ENCODE assay signal across 8 mouse cellular contexts in genomic region chr10:79704970-79705360, GRCm38 (mm10). TPM values are rescaled to one million over a fixed set of nuclear protein-coding genes. Genes with fewer than 3 reads are reported as not detected.
A peak's percentile ranks its signal among the peaks of the same experiment; 100 is the strongest.
DNase-seq lines count a peak whose midpoint lies in the region; ATAC-seq and TF ChIP-seq lines count a peak whose summit lies in the region.

No protein-coding gene starts in this region.

- H3K79me2 ChIP-seq in myocyte (ENCODE audit: control insufficient read depth, insufficient read depth), result peaks cover 47% of the 10 kb centered on the region

- 6% methylated on average over 10 of the region's 10 CpGs for WGBS in embryonic facial prominence, embryonic 15.5 days
- 4% methylated on average over 10 of the region's 10 CpGs for whole genome bisulfite sequencing in intestine, embryonic 14.5 days

- H3K4me1 ChIP-seq in embryonic facial prominence, embryonic 15.5 days, result peaks cover 42% of the 10 kb centered on the region
- peaks cover 31% of the 10 kb centered on the region for H3K4me1 ChIP-seq in intestine, embryonic 14.5 days (replicated peaks; ENCODE audit: control insufficient read depth, insufficient read depth, low read length)

- H3K36me3 ChIP-seq in embryonic facial prominence, embryonic 15.5 days, result peaks cover 20% of the 10 kb centered on the region
- H3K36me3 ChIP-seq in intestine, embryonic 14.5 days (ENCODE audit: control insufficient read depth, insufficient read depth, low read length), result peaks cover 28% of the 10 kb centered on the region
- H3K36me3 ChIP-seq in myocyte (ENCODE audit: control insufficient read depth, insufficient read depth), result peaks cover 6% of the 10 kb centered on the region

- TF ChIP-seq CTCF in left cerebral cortex, adult 2 months (IDR thresholded peaks at IDR 0.05), result no peak

- ATAC-seq in embryonic facial prominence, embryonic 15.5 days (ENCODE audit: insufficient number of reproducible peaks, low FRiP score, low TSS enrichment, low read depth), result no peak
- ATAC-seq in intestine, embryonic 14.5 days (replicated peaks; ENCODE audit: low FRiP score, low TSS enrichment, low read depth), result no peak

- H3K9me3 ChIP-seq in embryonic facial prominence, embryonic 15.5 days (replicated peaks), result no peaks in the 10 kb centered on the region
- no peaks in the 10 kb centered on the region for H3K9me3 ChIP-seq in intestine, embryonic 14.5 days (ENCODE audit: control insufficient read depth, low read length)

- peak overlapping the region; percentile 66 for H3ac ChIP-seq in myocyte (ENCODE audit: control insufficient read depth, insufficient read length)

- peak overlapping the region; percentile 94 for H3K27ac ChIP-seq in left cerebral cortex, adult 2 months
- peak overlapping the region; percentile 81; the same call in 1 of the 2 replicates for H3K27ac ChIP-seq in embryonic facial prominence, embryonic 15.5 days (replicated peaks)
- H3K27ac ChIP-seq in intestine, embryonic 14.5 days (ENCODE audit: low read depth), result peak overlapping the region; percentile 75; the same call in 1 of the 2 replicates

- peak overlapping the region; percentile 97 for H3K4me3 ChIP-seq in left cerebral cortex, adult 2 months
- peak overlapping the region; percentile 83 for H3K4me3 ChIP-seq in embryonic facial prominence, embryonic 15.5 days (replicated peaks)
- H3K4me3 ChIP-seq in intestine, embryonic 14.5 days (ENCODE audit: low read depth, low read length), result peak overlapping the region; percentile 81
- peak overlapping the region; percentile 93 for H3K4me3 ChIP-seq in myocyte

- H3K9ac ChIP-seq in embryonic facial prominence, embryonic 15.5 days, result peak overlapping the region; percentile 99
- H3K9ac ChIP-seq in intestine, embryonic 14.5 days (ENCODE audit: low read length), result peak overlapping the region; percentile 94

- no peak for DNase-seq in left cerebral cortex, adult 2 months (ENCODE audit: extremely low spot score in 1 of 2, low spot score in 2 of 2)
- no peak for DNase-seq in left cerebral cortex, postnatal 25 days (ENCODE audit: low spot score in 2 of 2)
- DNase-seq in intestine, embryonic 14.5 days (ENCODE audit: low spot score), result no peak
- DNase-seq in left cerebral cortex, postnatal 14 days (ENCODE audit: low spot score in 2 of 2), result no peak
- DNase-seq in urinary bladder, postnatal 36 days (ENCODE audit: low spot score in 2 of 2), result no peak
- no peak for DNase-seq in embryo, embryonic 10 days (ENCODE audit: low spot score)

- H3K27me3 ChIP-seq in embryonic facial prominence, embryonic 15.5 days, result no peaks in the 10 kb centered on the region
- no peaks in the 10 kb centered on the region for H3K27me3 ChIP-seq in intestine, embryonic 14.5 days (replicated peaks; ENCODE audit: control insufficient read depth, insufficient read depth, low read length)
- H3K27me3 ChIP-seq in myocyte (ENCODE audit: control insufficient read depth, insufficient read depth, insufficient read length), result no peaks in the 10 kb centered on the region

- H3K4me2 ChIP-seq in embryonic facial prominence, embryonic 15.5 days (replicated peaks), result peak overlapping the region; percentile 78
- H3K4me2 ChIP-seq in intestine, embryonic 14.5 days (ENCODE audit: low read length), result peak overlapping the region; percentile 98
- H3K4me2 ChIP-seq in myocyte (ENCODE audit: low read depth), result peak overlapping the region; percentile 96

- intact Hi-C loops in left cerebral cortex, adult 2 months (cut with DNase I), result loop anchor here (2.0 kb wide), 1 partner anchor 62 kb away; the partner anchor contains the start of gene Rnf126
- intact Hi-C loops in left cerebral cortex, postnatal 25 days (cut with DNase I), result loop anchor here (1.0 kb wide), 1 partner anchor 62 kb away; no protein-coding TSS in a partner anchor
- intact Hi-C loops in left cerebral cortex, postnatal 14 days (cut with DNase I), result no loop called here

- TF ChIP-seq POLR2A in myocyte (IDR thresholded peaks at IDR 0.05; ENCODE audit: insufficient read length, low read depth), result no peak

TF ChIP-seq in myocyte, 11 proteins besides CTCF, POLR2A, EP300 and RAD21:
- TF ChIP-seq MAX (IDR thresholded peaks at IDR 0.05; ENCODE audit: low read depth) (no peak), POLR2AphosphoS2 (IDR thresholded peaks at IDR 0.05; ENCODE audit: insufficient read length, low read depth) (no peak), USF1 (IDR thresholded peaks at IDR 0.05; ENCODE audit: low read depth) (no peak), MYOD1 (IDR thresholded peaks at IDR 0.05; ENCODE audit: control insufficient read depth in 1 of 3, insufficient read length in 2 of 3, low read depth in 2 of 3) (no peak), SRF (IDR thresholded peaks at IDR 0.05; ENCODE audit: control insufficient read depth, insufficient read length, low read depth) (no peak), CEBPB (IDR thresholded peaks at IDR 0.05; ENCODE audit: insufficient read depth, poor library complexity, severe bottlenecking) (no peak)

RNA-seq across cellular contexts. Expression of gene Bsg, which starts 0.7 kb away (rescaled TPM):
- total RNA-seq in left cerebral cortex, adult 2 months (2021), result 100 to 1,000 TPM; 539 to 573 TPM
- total RNA-seq in left cerebral cortex, postnatal 25 days (2021), result 100 to 1,000 TPM; 650 to 673 TPM
- 837 and 902 TPM in 2 replicates for polyA plus RNA-seq in embryonic facial prominence, embryonic 15.5 days (2015; fragmentation: Nextera tagmentation; extraction: Ambion mirVana)
- 895 and 900 TPM in 2 replicates for polyA plus RNA-seq in intestine, embryonic 14.5 days (2014; fragmentation: Nextera tagmentation; extraction: Ambion mirVana)
- polyA plus RNA-seq in myocyte (2012; fragmentation: generic; extraction: Trizol), result 1,268 TPM
- 100 to 1,000 TPM; 785 to 820 TPM for total RNA-seq in left cerebral cortex, postnatal 14 days (2021)

RNA-seq across cellular contexts. Expression of gene Hcn2, which starts 11.5 kb away (rescaled TPM):
- 100 to 1,000 TPM; 129 to 142 TPM for total RNA-seq in left cerebral cortex, adult 2 months (2021)
- total RNA-seq in left cerebral cortex, postnatal 25 days (2021), result 100 to 1,000 TPM; 111 to 123 TPM
- 0.07 and 0.13 TPM in 2 replicates for polyA plus RNA-seq in embryonic facial prominence, embryonic 15.5 days (2015; fragmentation: Nextera tagmentation; extraction: Ambion mirVana)
- 0.09 and 0.12 TPM in 2 replicates for polyA plus RNA-seq in intestine, embryonic 14.5 days (2014; fragmentation: Nextera tagmentation; extraction: Ambion mirVana)
- polyA plus RNA-seq in myocyte (2012; fragmentation: generic; extraction: Trizol), result 0.35 TPM
- total RNA-seq in left cerebral cortex, postnatal 14 days (2021), result 10 to 100 TPM; 93.4 to 99.2 TPM

RNA-seq across cellular contexts. Expression of gene Gzmm, which starts 16.1 kb away (rescaled TPM):
- total RNA-seq in left cerebral cortex, adult 2 months (2021), result 1 to 10 TPM; 2.1 to 4.0 TPM
- 1 to 10 TPM; 1.5 to 2.4 TPM for total RNA-seq in left cerebral cortex, postnatal 25 days (2021)
- polyA plus RNA-seq in embryonic facial prominence, embryonic 15.5 days (2015; fragmentation: Nextera tagmentation; extraction: Ambion mirVana), result 0.89 and 1.5 TPM in 2 replicates
- 0.78 and 1.2 TPM in 2 replicates for polyA plus RNA-seq in intestine, embryonic 14.5 days (2014; fragmentation: Nextera tagmentation; extraction: Ambion mirVana)
- 0.71 TPM for polyA plus RNA-seq in myocyte (2012; fragmentation: generic; extraction: Trizol)
- 1 to 10 TPM in 1 of 2 experiments, under 1 TPM in 1; 0.81 to 1.6 TPM for total RNA-seq in left cerebral cortex, postnatal 14 days (2021)

RNA-seq across cellular contexts. Expression of gene Cdc34, which starts 23.0 kb away (rescaled TPM):
- 10 to 100 TPM; 80.7 to 84.8 TPM for total RNA-seq in left cerebral cortex, adult 2 months (2021)
- 10 to 100 TPM; 75.9 to 78.0 TPM for total RNA-seq in left cerebral cortex, postnatal 25 days (2021)
- 94.8 and 96.8 TPM in 2 replicates for polyA plus RNA-seq in embryonic facial prominence, embryonic 15.5 days (2015; fragmentation: Nextera tagmentation; extraction: Ambion mirVana)
- 129 and 145 TPM in 2 replicates for polyA plus RNA-seq in intestine, embryonic 14.5 days (2014; fragmentation: Nextera tagmentation; extraction: Ambion mirVana)
- polyA plus RNA-seq in myocyte (2012; fragmentation: generic; extraction: Trizol), result 299 TPM
- 10 to 100 TPM; 64.2 to 70.3 TPM for total RNA-seq in left cerebral cortex, postnatal 14 days (2021)

RNA-seq across cellular contexts. Expression of gene Tpgs1, which starts 35.8 kb away (rescaled TPM):
- 10 to 100 TPM; 79.3 to 80.6 TPM for total RNA-seq in left cerebral cortex, adult 2 months (2021)
- 10 to 100 TPM; 82.0 to 82.8 TPM for total RNA-seq in left cerebral cortex, postnatal 25 days (2021)
- 62.4 and 63.6 TPM in 2 replicates for polyA plus RNA-seq in embryonic facial prominence, embryonic 15.5 days (2015; fragmentation: Nextera tagmentation; extraction: Ambion mirVana)
- 80.1 and 81.2 TPM in 2 replicates for polyA plus RNA-seq in intestine, embryonic 14.5 days (2014; fragmentation: Nextera tagmentation; extraction: Ambion mirVana)
- 80.2 TPM for polyA plus RNA-seq in myocyte (2012; fragmentation: generic; extraction: Trizol)
- 10 to 100 TPM; 71.9 to 77.9 TPM for total RNA-seq in left cerebral cortex, postnatal 14 days (2021)
